Mouse (Mus musculus) left cerebral cortex, adult 2 months (tissue): ENCODE data around the gene Phldb2. TPM values are rescaled to one million over a fixed set of nuclear protein-coding genes. Genes with fewer than 3 reads are reported as not detected.
A peak's percentile ranks its signal among the peaks of the same experiment; 100 is the strongest.

Experiments
- DNase-seq, 2 experiments: peaks; one replicate each; pipeline ENCODE4 v3.0.0; 2021 to 2022; ENCODE audit warnings: low spot score in 2 of 2, mixed read lengths in 1 of 2; ENCODE audit errors: extremely low spot score in 1 of 2
- H3K27ac ChIP-seq: fragments of 200-600 bp; 2 replicates; pipeline ENCODE4 v1.8.1; 2022
- H3K4me3 ChIP-seq: fragments of 200-600 bp; 2 replicates; pipeline ENCODE4 v1.8.1; 2022
- CTCF ChIP-seq: fragments of 200-600 bp; IDR thresholded peaks from 2 replicates; pipeline ENCODE4 v1.8.1; 2022; ENCODE audit warnings: antibody characterized with exemption, mild to moderate bottlenecking, moderate library complexity
- intact Hi-C: fragments of 180-260 bp; cut with DNase I; formaldehyde crosslinking; loops from one replicate; pipeline ENCODE4 v1.15.1; 2025
- total RNA-seq, 2 experiments: library from RNA; stranded (reverse); gene quantifications; 2 replicates each; pipeline ENCODE4 v1.2.3; 2021

Phldb2 gene
- total RNA-seq, 2 experiments from 2014 or later, result 6.0 to 6.1 TPM

DNA sequence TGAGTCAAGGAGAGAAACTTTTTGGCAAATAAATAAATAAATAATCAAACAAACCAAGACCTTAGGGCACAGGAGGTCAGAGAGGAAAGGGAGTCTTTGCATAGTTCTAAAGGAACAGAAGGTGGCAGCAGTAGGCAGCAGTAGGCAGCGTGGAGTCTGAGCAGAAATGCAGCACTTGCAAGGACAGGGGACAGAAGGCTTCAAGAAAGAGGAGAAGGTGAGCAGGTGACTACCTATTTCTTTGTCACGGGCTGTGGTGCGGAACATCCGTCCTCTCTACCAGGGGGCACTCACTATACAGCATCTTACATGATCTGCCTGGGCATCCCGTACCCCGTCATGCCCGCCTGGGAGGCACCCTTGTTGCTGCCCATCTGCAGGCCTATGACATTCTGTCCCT, 242.1 kb downstream of the Phldb2 start:
- intact Hi-C loops, result no loop called here
- no peak for DNase-seq
- TF ChIP-seq CTCF, result peak; percentile 47
- H3K27ac ChIP-seq, result no peak overlapping the region
- H3K4me3 ChIP-seq, result no peak overlapping the region

DNA sequence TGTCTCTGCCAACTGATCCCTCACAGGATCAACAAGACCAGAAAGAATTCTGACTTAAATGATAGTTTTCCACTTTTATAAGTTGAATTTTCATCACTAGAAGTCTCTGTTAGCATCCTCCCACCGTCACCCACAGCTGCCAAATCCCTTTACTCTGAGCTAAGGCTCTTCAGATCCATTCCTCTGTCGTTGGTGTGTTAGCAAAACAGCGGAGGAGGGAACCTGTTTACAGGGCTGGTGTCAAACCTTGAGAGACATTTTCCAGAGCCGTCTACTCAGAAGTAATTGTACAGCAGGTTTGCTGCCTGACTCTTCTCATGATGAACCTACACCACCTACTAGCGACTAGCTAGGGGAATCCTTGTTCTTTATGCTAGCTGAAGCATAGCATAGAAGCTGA, 254.1 kb downstream of the Phldb2 start:
- DNase-seq, result no peak
- TF ChIP-seq CTCF, result no peak
- H3K27ac ChIP-seq, result no peak overlapping the region
- no peak overlapping the region for H3K4me3 ChIP-seq
- intact Hi-C loops, result no loop called here

DNA sequence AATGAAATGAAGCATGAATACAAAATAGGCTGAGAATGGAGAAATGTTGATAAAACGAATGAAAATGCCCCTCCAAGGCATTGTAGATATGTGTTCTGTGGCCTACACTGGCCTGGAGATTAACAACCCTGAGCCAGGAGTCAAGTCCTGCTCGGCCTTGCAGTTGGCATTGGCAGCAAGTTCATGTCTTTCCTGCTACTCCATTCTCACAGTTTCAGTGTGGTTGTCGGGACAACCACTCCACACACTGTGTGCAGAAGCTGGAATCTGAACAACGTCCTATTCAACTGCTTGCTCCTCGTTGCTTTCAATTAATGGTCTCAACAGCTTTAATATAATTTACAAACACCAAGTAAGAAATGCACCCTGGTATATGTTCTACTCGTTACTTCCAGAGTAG, 255.4 kb downstream of the Phldb2 start:
- no peak for TF ChIP-seq CTCF
- Histone ChIP-seq H3K4me3 (no peak overlapping the region), H3K27ac (no peak overlapping the region)
- DNase-seq, result no peak
- intact Hi-C loops, result no loop called here

Other genes with a start within 250 kb of the Phldb2 start
- gene Tagln3, start 229.0 kb downstream of the Phldb2 start, total RNA-seq, result 100 to 1,000 TPM; 320 to 326 TPM
- gene Abhd10, start 210.6 kb downstream of the Phldb2 start, total RNA-seq, result 10 to 100 TPM; 21.6 to 23.7 TPM
- gene Plcxd2, start 56.6 kb upstream of the Phldb2 start, total RNA-seq, result 10 to 100 TPM; 83.0 to 88.9 TPM
- gene Cd96, start 166.7 kb upstream of the Phldb2 start, total RNA-seq, result under 1 TPM in 1 of 2 experiments, not detected in 1; 0.26 TPM
- 10 to 100 TPM; 13.3 to 14.4 TPM for gene Gm4737, start 201.5 kb upstream of the Phldb2 start, total RNA-seq